Mouse (Mus musculus): ENCODE measurements around the gene Plcxd3.
"Not testable (repeated sequence)": the region's sequence is repeated elsewhere in the genome, so short reads cannot be mapped to it uniquely, and the experiment has no call there.

Plcxd3 gene

GRCm38 (mm10) chr15:4559121-4559520 is 183.8 kb downstream of the Plcxd3 start:
- no peak for DNase-seq (ENCODE audit: low spot score in 2 of 2)

DNA sequence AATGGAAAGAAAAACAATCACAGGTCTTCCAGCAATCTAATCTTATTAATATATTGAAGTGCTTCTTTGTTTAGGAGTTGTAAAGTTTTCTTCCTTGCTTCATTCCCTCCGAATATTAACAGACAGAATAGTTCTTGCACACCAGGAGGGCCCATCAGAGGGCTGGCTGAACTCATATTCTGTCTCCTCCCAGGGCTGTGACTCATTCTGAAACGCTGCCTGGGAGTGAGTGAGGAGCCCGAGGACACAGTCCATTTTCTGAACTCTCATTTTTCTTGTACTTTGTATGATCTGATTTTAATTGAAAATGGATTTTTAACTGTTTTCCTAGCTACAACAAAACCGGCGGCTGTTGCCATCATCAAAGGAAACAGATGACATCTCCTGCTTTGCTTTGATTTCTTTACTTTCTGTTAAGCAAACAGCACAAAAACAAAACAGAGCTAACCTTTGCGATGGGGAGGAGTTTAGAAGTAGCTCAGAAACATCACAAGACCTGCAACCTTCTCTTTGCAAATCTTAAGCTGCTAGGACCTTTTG is 186.2 kb downstream of the Plcxd3 start:
- DNase-seq (ENCODE audit: low spot score in 2 of 2) = no peak

GRCm38 (mm10) chr15:4595521-4595920 is 220.2 kb downstream of the Plcxd3 start:
- DNase-seq (ENCODE audit: low spot score in 2 of 2) = not testable (repeated sequence)

DNA sequence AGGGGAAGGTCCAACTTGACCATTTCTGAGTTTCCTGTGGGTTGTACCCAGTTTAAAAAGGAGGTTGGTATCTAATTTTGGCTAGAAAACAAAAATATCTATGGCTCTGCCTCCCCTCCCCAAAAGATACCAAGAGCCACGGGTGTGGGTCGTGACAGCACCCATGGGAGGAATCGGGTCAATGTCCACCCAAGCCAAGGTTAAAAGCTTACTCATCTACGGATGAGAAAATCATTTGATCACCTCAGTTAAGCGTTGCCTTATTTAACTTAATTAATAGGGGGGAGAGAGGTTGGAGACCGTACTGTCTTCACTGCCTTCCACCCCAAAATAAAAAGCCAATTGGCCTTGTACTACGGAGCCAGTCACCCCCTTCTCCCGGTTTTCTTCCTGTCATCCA is 223.4 kb downstream of the Plcxd3 start:
- DNase-seq (ENCODE audit: low spot score in 2 of 2) = not testable (repeated sequence)

DNA sequence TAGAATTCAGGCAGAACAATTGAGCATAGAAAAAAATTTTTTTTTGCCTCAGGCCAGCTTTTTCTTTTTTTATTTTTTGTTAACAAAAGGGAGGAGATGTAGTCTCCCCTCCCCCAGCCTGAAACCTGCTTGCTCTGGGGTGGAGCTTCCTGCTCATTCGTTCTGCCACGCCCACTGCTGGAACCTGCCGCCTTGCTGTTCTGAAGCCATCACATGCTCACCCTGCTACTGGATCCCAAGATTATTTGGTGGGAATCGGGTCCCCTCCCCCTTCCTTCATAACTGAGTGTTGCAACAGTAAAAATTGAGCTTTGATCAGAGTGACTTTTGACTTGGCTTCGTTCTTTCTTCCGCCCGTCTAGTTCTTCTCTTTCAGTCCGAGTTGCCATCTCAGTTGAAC is 224.0 kb downstream of the Plcxd3 start:
- not testable (repeated sequence) for DNase-seq (ENCODE audit: low spot score in 2 of 2)

GRCm38 (mm10) chr15:4605630-4606029 is 230.3 kb downstream of the Plcxd3 start:
- no peak for DNase-seq (ENCODE audit: low spot score in 2 of 2)
